Mouse (Mus musculus): ENCODE data around the gene Rnh1.

DNA sequence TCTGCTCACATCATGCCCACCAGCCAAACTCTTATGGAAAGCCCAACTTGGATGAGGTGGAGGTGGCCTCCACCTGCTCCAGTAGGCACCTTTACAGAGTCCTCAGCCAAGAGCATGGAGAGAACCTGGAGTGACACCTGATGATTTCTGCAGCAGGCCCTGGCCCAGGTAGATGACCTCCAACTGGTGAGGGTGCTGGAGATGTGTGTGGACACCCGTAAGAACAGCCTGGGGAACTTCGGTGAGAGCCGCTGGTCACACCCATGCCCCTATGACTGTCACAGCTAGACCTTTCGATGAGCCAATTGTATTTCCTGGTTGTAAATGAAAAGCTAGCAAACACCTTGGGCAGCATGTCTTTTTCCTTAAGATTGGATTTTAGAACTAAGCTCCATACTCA lies 25.5 kb upstream of the Rnh1 start:
- TF ChIP-seq CTCF (IDR thresholded peaks at IDR 0.05; ENCODE audit: borderline replicate concordance, extremely low read depth, insufficient read depth, insufficient read length) (no peak), POLR2A (IDR thresholded peaks at IDR 0.05; ENCODE audit: borderline replicate concordance, extremely low read depth, insufficient read depth, insufficient read length, poor library complexity, severe bottlenecking) (no peak)
